Mouse (Mus musculus): ENCODE data around the gene C1qtnf9. TPM values are rescaled to one million over a fixed set of nuclear protein-coding genes. Genes with fewer than 3 reads are reported as not detected.

Gene C1qtnf9
- polyA plus RNA-seq, 1 experiment from 2014 or later: 0.07 TPM

DNA sequence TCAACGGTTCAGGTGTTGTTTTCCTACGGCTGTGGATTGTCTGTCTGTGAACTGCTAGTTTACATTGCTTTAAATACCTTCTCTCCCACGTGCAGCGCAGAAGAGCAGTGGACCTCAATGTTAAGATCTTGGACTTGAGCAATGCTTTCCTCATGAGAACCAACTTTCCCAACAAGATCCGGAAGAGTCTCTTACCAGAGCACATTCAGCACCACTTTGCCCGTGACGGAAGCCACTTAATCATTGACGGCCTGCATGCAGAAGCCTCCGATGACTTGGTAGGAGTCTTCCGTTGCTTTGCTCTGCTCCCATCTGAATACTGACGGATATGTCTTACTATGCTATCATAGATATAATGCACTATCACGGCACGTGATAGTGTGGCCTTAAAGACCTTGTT lies 34.1 kb downstream of the C1qtnf9 start:
- 95% methylated on average over 13 of the region's 13 CpGs for WGBS
- Histone ChIP-seq H3K4me1 (peaks cover 4% of the 10 kb centered on the region), H3K27me3 (ENCODE audit: poor library complexity, severe bottlenecking) (no peaks in the 10 kb centered on the region), H3K4me3 (no peak overlapping the region), H3K9me3 (no peaks in the 10 kb centered on the region), H3K36me3 (replicated peaks) (peaks cover 71% of the 10 kb centered on the region), H3K27ac (no peak overlapping the region)
- DNase-seq (ENCODE audit: extremely low spot score, low spot score): no peak

- no peak overlapping the region for H3K27ac ChIP-seq
- no peak overlapping the region for H3K4me3 ChIP-seq
- 96% methylated on average over 9 of the region's 9 CpGs for WGBS
- no peaks in the 10 kb centered on the region for H3K9me3 ChIP-seq
- no peak for DNase-seq (ENCODE audit: extremely low spot score, low spot score)
- peaks cover 11% of the 10 kb centered on the region for H3K4me1 ChIP-seq
- peaks cover 59% of the 10 kb centered on the region for H3K36me3 ChIP-seq (replicated peaks)
- H3K27me3 ChIP-seq (ENCODE audit: poor library complexity, severe bottlenecking): no peaks in the 10 kb centered on the region
Observed at GRCm38 (mm10) chr14:60804978-60805377, 37.0 kb downstream of the C1qtnf9 start.

DNA sequence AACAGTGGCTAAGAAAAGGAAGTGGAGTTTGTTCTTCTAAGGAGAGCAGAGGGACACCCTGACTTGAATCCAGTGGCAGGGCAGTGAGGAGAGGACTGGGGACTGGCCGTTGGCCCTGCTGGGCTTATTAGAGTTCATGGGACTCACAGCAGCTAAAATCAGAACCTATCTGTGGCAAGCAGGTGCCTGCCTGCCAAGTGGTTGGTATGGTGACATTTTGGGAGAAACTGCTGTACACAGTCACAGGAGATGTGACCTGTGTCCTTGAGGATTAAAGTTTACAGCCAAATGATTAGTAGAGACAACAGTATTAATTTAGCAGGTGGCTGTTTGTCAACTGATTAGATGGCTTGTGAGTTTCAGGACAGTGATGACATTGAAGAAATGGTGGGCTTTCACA lies 37.9 kb downstream of the C1qtnf9 start:
- Histone ChIP-seq H3K27me3 (ENCODE audit: poor library complexity, severe bottlenecking) (no peaks in the 10 kb centered on the region), H3K27ac (peak overlapping the region; percentile 63), H3K36me3 (replicated peaks) (peaks cover 55% of the 10 kb centered on the region), H3K9me3 (no peaks in the 10 kb centered on the region), H3K4me1 (peaks cover 11% of the 10 kb centered on the region), H3K4me3 (no peak overlapping the region)
- no peak for DNase-seq (ENCODE audit: extremely low spot score, low spot score)
- 89% methylated on average over 1 of the region's 1 CpGs for WGBS

DNA sequence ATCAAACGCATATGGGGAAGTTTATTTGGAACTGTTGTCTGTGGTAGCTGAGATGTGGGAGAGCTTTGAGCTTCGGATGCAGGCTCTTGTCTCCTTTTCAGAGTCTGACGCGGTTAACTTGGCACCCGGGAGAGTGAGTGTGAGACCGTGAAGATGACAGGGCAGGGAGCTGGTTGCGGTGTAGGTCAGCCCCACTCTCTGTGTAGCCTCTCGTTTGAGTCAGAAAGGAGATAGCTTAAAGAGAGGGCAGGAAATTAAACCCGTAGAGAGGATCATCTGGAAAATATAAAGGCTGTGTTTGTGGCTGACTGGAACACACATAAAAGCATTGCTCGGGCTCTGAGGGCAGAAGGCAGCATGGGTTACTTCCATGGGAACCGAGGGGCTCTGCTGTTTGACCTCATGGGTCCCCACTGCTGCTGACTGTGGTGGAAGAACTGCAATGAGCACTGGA lies 39.0 kb downstream of the C1qtnf9 start:
- Histone ChIP-seq H3K4me1 (peaks cover 11% of the 10 kb centered on the region), H3K27ac (peak overlapping the region; percentile 63; the same call in 1 of the 2 replicates), H3K27me3 (ENCODE audit: poor library complexity, severe bottlenecking) (no peaks in the 10 kb centered on the region), H3K4me3 (no peak overlapping the region), H3K9me3 (no peaks in the 10 kb centered on the region), H3K36me3 (replicated peaks) (peaks cover 52% of the 10 kb centered on the region)
- 70% methylated on average over 11 of the region's 11 CpGs for WGBS
- peak; percentile 25 for DNase-seq (ENCODE audit: extremely low spot score, low spot score)

DNA sequence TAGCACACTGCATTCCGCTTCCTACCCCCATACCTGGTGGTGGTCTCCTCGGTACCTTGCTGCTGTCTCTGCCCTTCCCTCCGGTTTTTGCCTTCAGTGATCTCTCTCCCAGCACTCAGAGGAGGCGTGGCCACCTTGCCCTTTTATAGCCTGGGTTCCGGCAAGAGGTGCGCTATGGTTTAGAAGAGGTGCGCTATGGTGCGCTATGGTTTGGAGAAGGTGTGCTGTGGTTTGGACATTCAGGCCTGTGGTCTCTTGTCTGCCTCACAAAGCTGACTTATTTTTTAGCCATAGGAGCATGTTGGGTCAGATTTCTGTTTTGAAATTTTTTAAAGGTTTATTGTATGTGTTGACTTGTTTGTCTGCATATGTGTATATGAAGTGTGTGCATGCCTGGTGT lies 41.9 kb downstream of the C1qtnf9 start:
- no peak for DNase-seq (ENCODE audit: extremely low spot score, low spot score)
- Histone ChIP-seq H3K27ac (no peak overlapping the region), H3K4me1 (peaks cover 11% of the 10 kb centered on the region), H3K36me3 (replicated peaks) (peaks cover 50% of the 10 kb centered on the region), H3K4me3 (no peak overlapping the region), H3K27me3 (ENCODE audit: poor library complexity, severe bottlenecking) (no peaks in the 10 kb centered on the region), H3K9me3 (no peaks in the 10 kb centered on the region)
- 89% methylated on average over 8 of the region's 8 CpGs for WGBS

GRCm38 (mm10) chr14:60811547-60811946 lies 43.6 kb downstream of the C1qtnf9 start:
- no peaks in the 10 kb centered on the region for H3K9me3 ChIP-seq
- H3K27ac ChIP-seq: no peak overlapping the region
- H3K4me1 ChIP-seq: peaks cover 11% of the 10 kb centered on the region; the same call in 1 of the 2 replicates
- 93% methylated on average over 4 of the region's 4 CpGs for WGBS
- no peaks in the 10 kb centered on the region for H3K27me3 ChIP-seq (ENCODE audit: poor library complexity, severe bottlenecking)
- peaks cover 56% of the 10 kb centered on the region for H3K36me3 ChIP-seq (replicated peaks)
- DNase-seq (ENCODE audit: extremely low spot score, low spot score): no peak
- H3K4me3 ChIP-seq: no peak overlapping the region

DNA sequence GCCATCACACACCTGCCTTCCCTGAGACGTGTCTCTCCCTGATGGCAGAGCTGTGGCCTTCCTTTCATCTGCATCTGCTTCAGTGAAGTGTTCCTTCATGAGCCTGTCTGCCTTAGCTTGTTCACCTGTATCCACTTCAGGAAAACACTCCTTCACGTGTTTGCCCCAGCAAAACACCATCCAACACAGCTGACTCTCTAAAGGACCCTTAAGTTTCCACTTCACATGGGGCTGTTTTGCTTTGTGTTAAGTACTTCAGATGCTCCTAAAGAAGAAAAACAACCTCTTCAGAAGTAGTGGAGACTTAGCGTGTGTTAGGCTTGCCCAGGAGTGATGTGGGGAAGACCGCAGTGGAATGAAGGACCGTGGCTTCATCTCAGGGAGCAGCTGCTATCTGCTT lies 47.2 kb downstream of the C1qtnf9 start:
- Histone ChIP-seq H3K9me3 (no peaks in the 10 kb centered on the region), H3K27me3 (ENCODE audit: poor library complexity, severe bottlenecking) (no peaks in the 10 kb centered on the region), H3K36me3 (replicated peaks) (peaks cover 56% of the 10 kb centered on the region), H3K27ac (no peak overlapping the region), H3K4me1 (no peaks in the 10 kb centered on the region), H3K4me3 (no peak overlapping the region)
- DNase-seq (ENCODE audit: extremely low spot score, low spot score): no peak
- 88% methylated on average over 5 of the region's 5 CpGs for WGBS

GRCm38 (mm10) chr14:60818045-60818444 lies 50.1 kb downstream of the C1qtnf9 start:
- Histone ChIP-seq H3K4me3 (no peak overlapping the region), H3K9me3 (no peaks in the 10 kb centered on the region), H3K36me3 (replicated peaks) (peaks cover 37% of the 10 kb centered on the region), H3K27ac (no peak overlapping the region), H3K27me3 (ENCODE audit: poor library complexity, severe bottlenecking) (no peaks in the 10 kb centered on the region), H3K4me1 (no peaks in the 10 kb centered on the region)
- DNase-seq (ENCODE audit: extremely low spot score, low spot score): no peak
- 88% methylated on average over 5 of the region's 5 CpGs for WGBS

DNA sequence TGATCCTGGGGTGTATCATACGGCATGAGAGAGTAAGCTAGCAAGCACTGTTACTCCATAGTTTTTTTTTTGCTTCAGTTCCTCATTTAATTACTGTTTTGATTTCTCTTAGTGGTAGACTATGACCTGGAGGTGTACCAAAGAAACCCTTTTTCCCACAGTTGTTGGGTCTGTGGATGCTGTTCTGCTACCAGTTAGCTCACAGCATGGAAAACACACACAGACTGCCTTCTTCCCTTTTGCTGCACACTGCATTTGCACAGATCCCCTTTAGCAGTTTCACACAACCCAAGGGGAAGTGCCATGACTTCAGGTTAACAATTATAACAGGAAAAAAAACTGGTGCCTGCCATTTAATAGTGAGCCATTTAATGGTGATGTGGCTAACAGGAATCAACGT lies 62.2 kb downstream of the C1qtnf9 start:
- Histone ChIP-seq H3K36me3 (replicated peaks) (peaks cover 53% of the 10 kb centered on the region), H3K27me3 (ENCODE audit: poor library complexity, severe bottlenecking) (no peaks in the 10 kb centered on the region), H3K4me3 (no peak overlapping the region), H3K4me1 (no peaks in the 10 kb centered on the region), H3K9me3 (peaks cover 6% of the 10 kb centered on the region), H3K27ac (no peak overlapping the region)
- no peak for DNase-seq (ENCODE audit: extremely low spot score, low spot score)
- WGBS: 94% methylated on average over 2 of the region's 2 CpGs

Other genes with a start within 250 kb of the C1qtnf9 start
- 97.0 and 102 TPM in 2 replicates for gene Spata13, start 134.1 kb upstream of the C1qtnf9 start, polyA plus RNA-seq (2016; fragmentation: Nextera tagmentation; extraction: Ambion mirVana)
- 24.7 and 25.8 TPM in 2 replicates for gene Mipep, start 16.4 kb downstream of the C1qtnf9 start, polyA plus RNA-seq (2016; fragmentation: Nextera tagmentation; extraction: Ambion mirVana)

All from forebrain, embryonic 10.5 days (tissue).